Mouse (Mus musculus) CH12.LX (cell line): ENCODE measurements around the gene Tnfsf9.

Experiments used
- CHD2 ChIP-seq: IDR thresholded peaks from 2 replicates; pipeline ENCODE4 v1.6.1; 2011; ENCODE audit warnings: low read length, improper control_type of control experiment
- CTCF ChIP-seq, 2 experiments: IDR thresholded peaks in 1 of 2; conservative IDR thresholded peaks in 1 of 2; 2 replicates each; pipeline ENCODE4 v1.5.1; 2011 to 2012; ENCODE audit warnings: low read depth in 2 of 2, low read length in 2 of 2, improper control_type of control experiment in 1 of 2, inconsistent platforms in 1 of 2, mild to moderate bottlenecking in 1 of 2, moderate library complexity in 1 of 2
- ELF1 ChIP-seq: IDR thresholded peaks from 2 replicates; pipeline ENCODE4 v1.6.1; 2014; ENCODE audit warnings: low read depth, mild to moderate bottlenecking, inconsistent platforms, low read length, improper control_type of control experiment
- EP300 ChIP-seq: IDR thresholded peaks from 2 replicates; pipeline ENCODE4 v1.6.1; 2011; ENCODE audit warnings: low read length, improper control_type of control experiment
- KAT2A ChIP-seq: IDR thresholded peaks from 2 replicates; pipeline ENCODE4 v1.6.1; 2012; ENCODE audit warnings: low read length, improper control_type of control experiment, inconsistent platforms; ENCODE audit not compliant: insufficient replicate concordance
- MAX ChIP-seq: IDR thresholded peaks from 2 replicates; pipeline ENCODE4 v1.6.1; 2011; ENCODE audit warnings: low read length, improper control_type of control experiment
- MAZ ChIP-seq: IDR thresholded peaks from 2 replicates; pipeline ENCODE4 v1.6.1; 2012; ENCODE audit warnings: low read depth, mild to moderate bottlenecking, inconsistent platforms, low read length, improper control_type of control experiment, moderate library complexity
- ZMIZ1 ChIP-seq: IDR thresholded peaks from 2 replicates; pipeline ENCODE4 v1.6.1; 2012; ENCODE audit warnings: low read depth, mild to moderate bottlenecking, inconsistent platforms, low read length, improper control_type of control experiment

- TF ChIP-seq CHD2 (no peak), CTCF (conservative IDR thresholded peaks at IDR 0.05 in 1 of 2, IDR thresholded peaks at IDR 0.05 in 1 of 2; ENCODE audit: low read depth in 2 of 2, low read length in 2 of 2) (no peak), MAZ (no peak), MAX (no peak), ELF1 (no peak), EP300 (no peak; the same call in 1 of the 2 replicates), ZMIZ1 (no peak; the same call in 1 of the 2 replicates), KAT2A (no peak)
Measured at GRCm38 (mm10) chr17:57143704-57144103, 38.6 kb downstream of the Tnfsf9 start.
